Mouse (Mus musculus) liver, postnatal 0 days (tissue): ENCODE data around the gene St8sia1. TPM values are rescaled to one million over a fixed set of nuclear protein-coding genes. Genes with fewer than 3 reads are reported as not detected.

ENCODE experiments used
- ATAC-seq: fragments of 200-750 bp; cut with Nextera tagmentation; 2 replicates; pipeline ENCODE4 v1.8.0; 2017; ENCODE audit warnings: mild to moderate bottlenecking, moderate library complexity
- DNase-seq: peaks from one replicate; pipeline ENCODE4 v3.0.0-alpha.2; 2016
- H3K27ac ChIP-seq: fragments of 300-500 bp; sonication (generic); 2 replicates; pipeline ENCODE4 v1.5.1; 2014; ENCODE audit warnings: antibody characterized with exemption, moderate library complexity, mild to moderate bottlenecking, low read depth
- H3K27me3 ChIP-seq: fragments of 300-500 bp; sonication (generic); 2 replicates; pipeline ENCODE4 v1.6.1; 2014; ENCODE audit warnings: low read length, control low read depth, mixed read lengths; ENCODE audit not compliant: insufficient read depth
- H3K36me3 ChIP-seq: fragments of 300-500 bp; sonication (generic); replicated peaks from 2 replicates; pipeline ENCODE4 v1.6.1; 2014; ENCODE audit warnings: mild to moderate bottlenecking, control low read depth, low read length, moderate library complexity, mixed read lengths; ENCODE audit not compliant: insufficient read depth
- H3K4me1 ChIP-seq: fragments of 300-500 bp; sonication (generic); 2 replicates; pipeline ENCODE4 v1.6.1; 2014; ENCODE audit warnings: antibody characterized with exemption, mild to moderate bottlenecking, control low read depth; ENCODE audit not compliant: insufficient read depth
- H3K4me2 ChIP-seq: fragments of 300-500 bp; sonication (generic); 2 replicates; pipeline ENCODE4 v1.6.1; 2014; ENCODE audit warnings: low read depth, mild to moderate bottlenecking, low read length, moderate library complexity, mixed read lengths
- H3K4me3 ChIP-seq: fragments of 300-500 bp; sonication (generic); 2 replicates; pipeline ENCODE4 v1.5.1; 2014; ENCODE audit warnings: low read depth, low read length
- H3K9ac ChIP-seq: fragments of 300-500 bp; sonication (generic); replicated peaks from 2 replicates; pipeline ENCODE4 v1.6.1; 2014; ENCODE audit warnings: mild to moderate bottlenecking, moderate library complexity
- H3K9me3 ChIP-seq: fragments of 300-500 bp; sonication (generic); 2 replicates; pipeline ENCODE4 v1.6.1; 2016; ENCODE audit warnings: mild to moderate bottlenecking, control low read depth, low read length, mixed read lengths
- CTCF ChIP-seq: sonication (generic); IDR thresholded peaks from 2 replicates; pipeline ENCODE4 v1.5.1; 2016; ENCODE audit warnings: antibody characterized with exemption, low read depth
- EP300 ChIP-seq: IDR thresholded peaks from 2 replicates; pipeline ENCODE4 v1.6.1; 2016; ENCODE audit warnings: antibody characterized with exemption, low read depth, mild to moderate bottlenecking
- WGBS: fragments of 180-500 bp; shearing (Covaris S2); extraction: QIAGEN DNeasy Blood & Tissue Kit; methylation state at CpG from one replicate; pipeline ENCODE4 v1.1.7; 2014; ENCODE audit not compliant: insufficient replicate concordance; 5-methylcytosine and 5-hydroxymethylcytosine counted together
- polyA plus RNA-seq: library from polyadenylated mRNA; unstranded; fragments of >200 nt; fragmentation: Nextera tagmentation; extraction: Ambion mirVana; gene quantifications from 2 replicates; pipeline ENCODE4 v1.2.1, GENCODE M21; 2015

Gene St8sia1
- polyA plus RNA-seq, 1 experiment from 2014 or later: 0.22 TPM

- Histone ChIP-seq H3K36me3 (no peaks in the 10 kb centered on the region), H3K27me3 (no peaks in the 10 kb centered on the region), H3K4me2 (no peak overlapping the region), H3K4me1 (peaks cover 4% of the 10 kb centered on the region), H3K4me3 (no peak overlapping the region), H3K9me3 (no peaks in the 10 kb centered on the region), H3K9ac (no peak overlapping the region), H3K27ac (no peak overlapping the region)
- 68% methylated on average over 15 of the region's 15 CpGs for WGBS
- TF ChIP-seq EP300: no peak
- TF ChIP-seq CTCF: no peak
- no peak for DNase-seq
- ATAC-seq: no peak
These were observed 168.4 kb downstream of the St8sia1 start for GRCm38 (mm10) chr6:142795655-142796441.

GRCm38 (mm10) chr6:142795087-142795486 is 169.2 kb downstream of the St8sia1 start:
- Histone ChIP-seq H3K4me1 (peaks cover 4% of the 10 kb centered on the region), H3K9ac (no peak overlapping the region), H3K27me3 (no peaks in the 10 kb centered on the region), H3K4me3 (no peak overlapping the region), H3K9me3 (no peaks in the 10 kb centered on the region), H3K27ac (no peak overlapping the region), H3K4me2 (no peak overlapping the region), H3K36me3 (no peaks in the 10 kb centered on the region)
- no peak for TF ChIP-seq CTCF
- TF ChIP-seq EP300: no peak
- 81% methylated on average over 9 of the region's 9 CpGs for WGBS
- DNase-seq (no peak), ATAC-seq (no peak)

GRCm38 (mm10) chr6:142793468-142793867 is 170.8 kb downstream of the St8sia1 start:
- no peak for TF ChIP-seq EP300
- no peak for TF ChIP-seq CTCF
- no peak for ATAC-seq
- Histone ChIP-seq H3K27me3 (no peaks in the 10 kb centered on the region), H3K4me3 (no peak overlapping the region), H3K36me3 (no peaks in the 10 kb centered on the region), H3K4me1 (no peaks in the 10 kb centered on the region), H3K4me2 (no peak overlapping the region), H3K27ac (no peak overlapping the region), H3K9ac (no peak overlapping the region), H3K9me3 (no peaks in the 10 kb centered on the region)
- DNase-seq: no peak
- WGBS: 65% methylated on average over 7 of the region's 7 CpGs

GRCm38 (mm10) chr6:142792241-142792968 is 171.8 kb downstream of the St8sia1 start:
- Histone ChIP-seq H3K4me1 (no peaks in the 10 kb centered on the region), H3K9me3 (no peaks in the 10 kb centered on the region), H3K27ac (no peak overlapping the region), H3K27me3 (no peaks in the 10 kb centered on the region), H3K9ac (no peak overlapping the region), H3K4me3 (no peak overlapping the region), H3K4me2 (no peak overlapping the region), H3K36me3 (no peaks in the 10 kb centered on the region)
- no peak for ATAC-seq
- TF ChIP-seq EP300 (no peak), CTCF (no peak)
- 23% methylated on average over 13 of the region's 13 CpGs for WGBS
- DNase-seq: no peak

GRCm38 (mm10) chr6:142789736-142790135 is 174.5 kb downstream of the St8sia1 start:
- Histone ChIP-seq H3K4me2 (no peak overlapping the region), H3K27ac (no peak overlapping the region), H3K36me3 (no peaks in the 10 kb centered on the region), H3K27me3 (no peaks in the 10 kb centered on the region), H3K9ac (no peak overlapping the region), H3K4me3 (no peak overlapping the region), H3K4me1 (no peaks in the 10 kb centered on the region), H3K9me3 (no peaks in the 10 kb centered on the region)
- ATAC-seq: no peak
- TF ChIP-seq EP300 (no peak), CTCF (no peak)
- DNase-seq: no peak
- WGBS: 81% methylated on average over 10 of the region's 10 CpGs
